Mouse (Mus musculus) midbrain, embryonic 16.5 days (tissue): ENCODE measurements at regions not wholly inside any gene's neighbourhood (a gene's known extent, or its start where the extent isn't known, plus 50 kb on each side); places are given as distances from the start of the nearest gene placed in this dataset.

ENCODE experiments used
- ATAC-seq: fragments of 200-750 bp; cut with Nextera tagmentation; 2 replicates; pipeline ENCODE4 v1.8.0; 2017; ENCODE audit warnings: moderate TSS enrichment
- H3K27ac ChIP-seq: fragments of 300-500 bp; sonication (generic); 2 replicates; pipeline ENCODE4 v1.5.1; 2014; ENCODE audit warnings: mild to moderate bottlenecking, low read length, mixed read lengths
- H3K27me3 ChIP-seq: fragments of 300-500 bp; sonication (generic); 2 replicates; pipeline ENCODE4 v1.6.1; 2014; ENCODE audit warnings: low read depth, low read length, mixed read lengths; ENCODE audit not compliant: control insufficient read depth, insufficient read depth
- H3K36me3 ChIP-seq: fragments of 300-500 bp; sonication (generic); 2 replicates; pipeline ENCODE4 v1.6.1; 2014; ENCODE audit warnings: mild to moderate bottlenecking, low read length, moderate library complexity, mixed read lengths; ENCODE audit not compliant: control insufficient read depth, insufficient read depth
- H3K4me1 ChIP-seq: fragments of 300-500 bp; sonication (generic); 2 replicates; pipeline ENCODE4 v1.6.1; 2014; ENCODE audit warnings: mild to moderate bottlenecking, low read length, mixed read lengths; ENCODE audit not compliant: control insufficient read depth, insufficient read depth
- H3K4me2 ChIP-seq: fragments of 300-500 bp; sonication (generic); 2 replicates; pipeline ENCODE4 v1.6.1; 2014; ENCODE audit warnings: mild to moderate bottlenecking, low read length, mixed read lengths
- H3K4me3 ChIP-seq: fragments of 300-500 bp; sonication (generic); 2 replicates; pipeline ENCODE4 v1.5.1; 2014; ENCODE audit warnings: low read depth, mild to moderate bottlenecking, low read length, moderate library complexity, mixed read lengths
- H3K9ac ChIP-seq: fragments of 300-500 bp; sonication (generic); 2 replicates; pipeline ENCODE4 v1.6.1; 2014; ENCODE audit warnings: low read depth, low read length, mixed read lengths
- H3K9me3 ChIP-seq: fragments of 300-500 bp; sonication (generic); replicated peaks from 2 replicates; pipeline ENCODE4 v1.6.1; 2014; ENCODE audit warnings: mild to moderate bottlenecking, low read length, mixed read lengths; ENCODE audit not compliant: control insufficient read depth, poor library complexity, severe bottlenecking
- WGBS: fragments of 180-500 bp; shearing (Covaris S2); extraction: QIAGEN DNeasy Blood & Tissue Kit; methylation state at CpG from one replicate; pipeline ENCODE4 v1.1.7; 2014; 5-methylcytosine and 5-hydroxymethylcytosine counted together

DNA sequence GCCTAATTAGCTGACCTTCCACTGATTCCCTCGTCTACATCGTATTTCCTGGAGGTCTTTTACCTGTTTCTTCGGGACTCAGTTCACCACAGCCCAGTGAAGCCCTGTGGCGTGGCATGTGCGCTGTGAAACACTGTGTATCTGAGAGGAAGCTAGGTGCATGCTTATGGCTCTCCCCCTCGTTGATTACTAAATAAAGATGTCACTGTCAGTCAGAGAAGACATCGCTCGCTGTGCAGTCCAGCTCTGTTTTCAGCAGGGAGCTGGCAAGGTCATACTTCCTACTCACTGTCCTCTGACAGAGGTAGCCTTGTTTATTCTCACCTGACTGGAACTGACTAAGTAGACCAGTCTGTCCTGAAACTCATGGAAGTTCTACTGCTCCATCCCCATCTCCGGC lies 68.7 kb upstream of the Adrb1 start:
- Histone ChIP-seq H3K9ac (no peak overlapping the region), H3K4me1 (peaks cover 6% of the 10 kb centered on the region), H3K27me3 (no peaks in the 10 kb centered on the region), H3K9me3 (no peaks in the 10 kb centered on the region), H3K27ac (no peak overlapping the region), H3K4me2 (no peak overlapping the region), H3K36me3 (no peaks in the 10 kb centered on the region), H3K4me3 (no peak overlapping the region)
- peak; percentile 32; the same call in 1 of the 2 replicates for ATAC-seq
- 42% methylated on average over 9 of the region's 9 CpGs for WGBS

DNA sequence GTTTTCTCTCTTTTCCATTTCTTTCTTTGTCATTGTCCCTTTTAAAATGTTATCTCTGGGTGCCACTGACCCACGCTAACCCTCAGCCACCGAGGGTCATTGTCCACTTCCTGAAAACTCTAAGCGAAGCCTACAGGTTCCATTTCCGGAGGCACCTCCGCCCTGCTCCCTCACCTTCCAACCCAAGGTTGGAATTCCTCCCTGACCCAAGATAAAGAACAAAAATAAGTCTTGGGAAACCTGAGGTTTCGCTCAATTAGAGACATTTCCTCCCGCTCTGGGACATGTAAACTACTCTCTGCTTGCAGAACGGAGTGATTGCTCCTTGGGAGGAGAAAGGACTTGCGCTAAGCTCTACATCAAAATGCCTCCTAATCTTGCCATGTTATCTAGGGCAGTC lies 66.7 kb upstream of the Adrb1 start:
- no peak overlapping the region for H3K4me3 ChIP-seq
- WGBS, result 89% methylated on average over 9 of the region's 9 CpGs
- no peak for ATAC-seq

DNA sequence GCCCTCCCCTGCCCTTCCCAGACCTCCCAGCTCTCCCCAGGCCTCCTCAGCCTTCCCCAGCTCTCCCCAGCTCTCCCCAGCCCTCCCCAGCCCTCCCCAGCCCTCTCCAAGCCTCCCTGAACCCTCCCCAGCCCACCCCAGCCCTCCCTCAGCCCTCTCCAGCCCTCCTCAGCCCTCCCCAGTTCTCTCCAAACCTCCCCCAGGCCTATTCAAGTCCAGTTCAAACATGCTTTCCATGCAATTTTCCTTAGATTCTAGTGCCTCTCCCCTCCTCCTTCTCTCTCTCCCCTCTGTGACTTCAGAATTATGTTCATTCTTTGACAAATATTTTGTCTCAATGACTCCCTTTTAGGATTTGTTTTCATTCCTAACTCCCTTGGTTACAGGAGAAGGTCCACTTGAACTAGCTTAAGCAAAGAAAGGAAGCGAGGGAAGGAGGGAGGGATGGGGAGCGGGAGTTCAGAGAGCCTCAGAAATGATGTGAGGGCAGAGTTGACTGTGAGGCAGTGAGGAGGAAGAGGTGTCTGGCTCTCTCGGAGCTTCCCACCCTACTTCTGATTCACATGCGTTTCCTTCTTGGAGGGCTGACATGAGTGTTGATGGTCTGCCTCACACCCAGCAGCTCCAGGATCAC lies 61.3 kb upstream of the Adrb1 start:
- no peak overlapping the region for H3K9ac ChIP-seq
- H3K36me3 ChIP-seq, result no peaks in the 10 kb centered on the region
- ATAC-seq, result no peak
- H3K4me2 ChIP-seq, result no peak overlapping the region
- H3K9me3 ChIP-seq, result no peaks in the 10 kb centered on the region
- H3K4me3 ChIP-seq, result no peak overlapping the region
- no peaks in the 10 kb centered on the region for H3K27me3 ChIP-seq
- H3K27ac ChIP-seq, result no peak overlapping the region
- 73% methylated on average over 4 of the region's 4 CpGs for WGBS
- no peaks in the 10 kb centered on the region for H3K4me1 ChIP-seq

More for the DNA sequence above, 66.7 kb upstream of the Adrb1 start:
- H3K27me3 ChIP-seq, result no peaks in the 10 kb centered on the region
- no peaks in the 10 kb centered on the region for H3K9me3 ChIP-seq
- H3K27ac ChIP-seq, result no peak overlapping the region
- H3K4me1 ChIP-seq, result peaks cover 6% of the 10 kb centered on the region
- H3K4me2 ChIP-seq, result no peak overlapping the region
- no peak overlapping the region for H3K9ac ChIP-seq
- no peaks in the 10 kb centered on the region for H3K36me3 ChIP-seq

DNA sequence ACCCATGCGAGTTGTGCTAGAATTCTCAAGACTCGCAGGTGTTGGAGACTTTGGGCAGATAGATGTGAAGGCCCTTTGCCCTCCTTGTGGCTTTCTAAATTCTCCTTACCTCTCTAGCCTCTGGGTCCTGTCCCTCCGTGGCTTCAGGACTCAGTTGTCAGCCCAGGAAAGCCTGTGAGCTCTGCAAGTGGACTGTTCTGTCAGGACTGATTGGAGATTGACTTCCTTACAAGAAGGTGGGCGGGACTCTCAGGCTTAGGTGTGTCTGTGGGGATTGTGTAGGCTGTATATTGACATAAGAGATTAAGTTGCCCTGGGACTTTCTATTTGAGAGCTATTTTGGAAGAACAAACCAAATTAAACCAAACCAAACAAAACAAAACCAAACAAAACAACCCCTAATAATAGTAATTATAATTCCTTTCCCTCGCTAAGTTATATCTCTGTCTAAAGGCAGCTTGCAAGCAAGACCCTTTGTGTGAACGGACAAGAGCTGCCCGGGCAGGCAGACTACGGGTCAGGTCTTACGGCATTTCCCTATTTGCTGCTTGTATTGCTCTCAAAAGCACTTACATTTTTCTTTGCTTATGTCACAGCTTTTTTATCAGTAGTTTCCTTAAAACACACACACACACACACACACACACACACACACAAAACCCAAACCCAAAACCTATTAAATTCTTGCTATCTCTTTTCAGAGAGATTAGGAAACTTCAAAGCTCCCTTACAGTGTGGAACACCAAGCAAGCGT lies 58.3 kb upstream of the Adrb1 start:
- Histone ChIP-seq H3K9me3 (no peaks in the 10 kb centered on the region), H3K27me3 (no peaks in the 10 kb centered on the region), H3K27ac (peak overlapping the region; percentile 33; the same call in 1 of the 2 replicates), H3K4me1 (no peaks in the 10 kb centered on the region), H3K9ac (no peak overlapping the region), H3K4me2 (no peak overlapping the region), H3K36me3 (no peaks in the 10 kb centered on the region), H3K4me3 (no peak overlapping the region)
- 40% methylated on average over 10 of the region's 10 CpGs for WGBS
- no peak for ATAC-seq

DNA sequence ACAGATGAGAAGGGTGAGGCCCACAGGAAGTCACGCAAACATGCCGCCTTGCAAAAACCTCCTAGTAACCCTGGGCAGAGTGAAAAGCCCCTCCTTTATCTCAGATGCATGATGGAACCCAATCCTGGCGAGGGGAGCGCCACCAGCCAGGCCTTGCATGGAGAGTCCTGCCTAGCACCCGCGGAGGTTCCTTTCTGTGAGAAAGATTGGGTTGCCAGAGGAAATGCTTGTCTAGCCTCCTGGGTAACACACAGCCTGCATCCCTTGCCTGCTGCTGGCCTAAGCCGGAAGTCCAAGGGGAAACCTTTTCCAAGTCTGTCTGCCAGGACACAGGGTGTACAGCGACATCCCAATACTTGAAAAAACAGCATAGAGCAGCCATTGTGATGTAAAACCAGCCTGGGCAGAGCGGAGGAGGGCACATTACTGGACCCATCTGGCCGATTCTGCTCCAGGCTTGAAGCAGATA lies 57.7 kb upstream of the Adrb1 start:
- no peaks in the 10 kb centered on the region for H3K36me3 ChIP-seq
- no peak overlapping the region for H3K4me3 ChIP-seq
- H3K27ac ChIP-seq, result peak overlapping the region; percentile 33; the same call in 1 of the 2 replicates
- WGBS, result 44% methylated on average over 10 of the region's 10 CpGs
- H3K27me3 ChIP-seq, result no peaks in the 10 kb centered on the region
- H3K9me3 ChIP-seq, result no peaks in the 10 kb centered on the region
- H3K4me1 ChIP-seq, result no peaks in the 10 kb centered on the region
- H3K9ac ChIP-seq, result no peak overlapping the region
- no peak overlapping the region for H3K4me2 ChIP-seq
- ATAC-seq, result peak; percentile 81

DNA sequence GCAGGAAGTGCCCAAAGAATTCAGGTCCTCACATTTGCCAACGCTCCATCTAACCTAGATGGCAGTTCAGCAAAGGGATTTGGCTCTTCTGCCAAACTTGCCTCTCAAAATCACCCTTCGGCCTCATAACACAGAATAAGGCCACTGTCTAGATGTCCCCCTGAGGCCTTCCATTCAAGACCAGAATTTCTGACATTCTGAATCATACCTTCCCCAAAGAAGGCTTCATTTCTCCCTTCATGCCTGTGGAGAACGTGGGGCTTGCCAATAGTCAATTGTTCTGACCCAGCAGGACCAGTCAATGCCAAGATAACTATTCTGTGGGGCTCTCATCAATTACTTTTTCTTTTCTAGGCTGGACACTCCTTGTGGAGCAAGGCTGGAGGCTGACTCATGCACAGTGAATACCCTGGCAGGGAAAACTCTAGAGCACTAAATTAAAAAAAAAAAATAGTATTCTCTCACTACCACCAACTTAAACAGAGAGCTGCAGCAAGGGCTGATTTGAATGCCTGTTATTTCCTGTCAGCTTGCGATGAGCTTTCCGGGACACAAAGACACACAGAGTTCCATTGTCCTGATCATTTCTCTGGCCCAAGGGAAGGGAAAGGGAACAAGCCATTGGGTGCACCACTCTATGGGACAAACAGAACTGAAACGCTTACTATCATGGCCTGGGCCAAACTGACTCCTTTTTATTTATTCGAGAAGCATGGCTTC lies 56.9 kb upstream of the Adrb1 start:
- no peak overlapping the region for H3K9ac ChIP-seq
- no peaks in the 10 kb centered on the region for H3K4me1 ChIP-seq
- no peaks in the 10 kb centered on the region for H3K27me3 ChIP-seq
- H3K27ac ChIP-seq, result peak overlapping the region; percentile 26; the same call in 1 of the 2 replicates
- ATAC-seq, result no peak
- H3K9me3 ChIP-seq, result no peaks in the 10 kb centered on the region
- 78% methylated on average over 7 of the region's 7 CpGs for WGBS
- H3K36me3 ChIP-seq, result no peaks in the 10 kb centered on the region
- no peak overlapping the region for H3K4me2 ChIP-seq
- H3K4me3 ChIP-seq, result no peak overlapping the region

DNA sequence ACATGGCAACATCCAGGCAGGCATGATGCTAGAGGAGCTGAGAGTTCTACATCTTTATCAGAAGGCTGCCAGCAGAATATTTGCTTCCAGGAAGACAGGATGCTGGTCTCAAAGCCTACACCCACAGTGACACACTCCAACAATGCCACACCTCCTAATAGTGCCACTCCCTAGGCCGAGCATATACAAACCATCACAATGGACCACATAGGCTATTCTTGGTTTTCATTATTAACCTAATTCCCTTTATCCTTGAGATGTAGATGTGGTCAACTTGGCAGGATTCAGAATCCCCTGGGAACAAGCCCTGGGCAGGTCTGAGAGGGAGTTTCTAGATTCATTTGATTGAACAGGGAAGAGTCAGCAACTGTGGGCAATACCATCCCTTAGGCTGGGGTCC lies 56.0 kb upstream of the Adrb1 start:
- no peaks in the 10 kb centered on the region for H3K9me3 ChIP-seq
- no peak overlapping the region for H3K9ac ChIP-seq
- no peak overlapping the region for H3K4me3 ChIP-seq
- H3K27ac ChIP-seq, result no peak overlapping the region
- H3K27me3 ChIP-seq, result no peaks in the 10 kb centered on the region
- H3K36me3 ChIP-seq, result no peaks in the 10 kb centered on the region
- H3K4me1 ChIP-seq, result no peaks in the 10 kb centered on the region
- H3K4me2 ChIP-seq, result no peak overlapping the region
- no peak for ATAC-seq
- WGBS, result 83% methylated on average over 1 of the region's 1 CpGs

DNA sequence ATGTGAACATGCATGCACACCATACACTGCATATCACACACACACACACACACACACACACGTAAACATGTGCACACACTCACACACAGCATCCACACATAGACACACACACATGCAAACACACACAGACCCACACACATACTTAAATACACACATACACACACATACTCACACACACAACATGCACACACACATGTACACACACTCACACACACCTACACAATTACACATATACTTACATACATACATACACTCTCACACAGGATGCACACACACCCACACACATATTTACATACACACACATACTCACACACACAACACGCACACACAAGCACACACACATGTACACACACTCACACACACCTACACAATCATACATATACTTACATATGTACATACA lies 54.1 kb upstream of the Adrb1 start:
- H3K27me3 ChIP-seq, result no peaks in the 10 kb centered on the region
- no peaks in the 10 kb centered on the region for H3K9me3 ChIP-seq
- H3K4me2 ChIP-seq, result no peak overlapping the region
- no peak overlapping the region for H3K27ac ChIP-seq
- no peak for ATAC-seq
- no peak overlapping the region for H3K9ac ChIP-seq
- H3K4me3 ChIP-seq, result no peak overlapping the region
- H3K4me1 ChIP-seq, result no peaks in the 10 kb centered on the region
- WGBS, result 93% methylated on average over 2 of the region's 2 CpGs
- no peaks in the 10 kb centered on the region for H3K36me3 ChIP-seq

DNA sequence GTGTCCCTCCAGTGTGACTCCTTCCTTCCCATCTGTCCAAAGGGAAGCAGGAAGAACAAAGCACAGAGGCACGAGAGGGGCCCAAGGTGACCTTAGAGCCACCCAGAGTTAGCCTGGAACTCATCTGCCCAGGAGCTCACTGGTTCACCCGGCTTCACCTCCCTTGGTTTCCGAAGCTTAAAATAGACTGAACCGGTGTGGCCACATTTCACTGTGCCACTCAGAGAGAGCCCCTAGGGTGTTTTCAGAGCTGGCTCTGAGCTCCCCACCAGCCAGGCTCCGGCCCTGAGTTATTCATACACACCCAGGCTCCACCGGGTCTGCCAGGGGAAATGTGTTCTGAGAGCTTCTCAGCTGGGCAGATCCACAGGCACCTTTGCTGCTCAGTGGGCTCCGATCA lies 53.0 kb upstream of the Adrb1 start:
- Histone ChIP-seq H3K4me3 (no peak overlapping the region), H3K9ac (no peak overlapping the region), H3K36me3 (no peaks in the 10 kb centered on the region), H3K27ac (no peak overlapping the region), H3K27me3 (no peaks in the 10 kb centered on the region), H3K4me1 (no peaks in the 10 kb centered on the region), H3K9me3 (no peaks in the 10 kb centered on the region), H3K4me2 (no peak overlapping the region)
- no peak for ATAC-seq
- 66% methylated on average over 7 of the region's 7 CpGs for WGBS
